Mouse (Mus musculus): Measurements from ENCODE around the gene Atraid. TPM values are rescaled to one million over a fixed set of nuclear protein-coding genes. Genes with fewer than 3 reads are reported as not detected.
"Not testable (repeated sequence)": the region's sequence is repeated elsewhere in the genome, so short reads cannot be mapped to it uniquely, and the experiment has no call there.

The Atraid gene
- 81.8 and 86.4 TPM in 2 replicates for polyA plus RNA-seq (2014; fragmentation: Nextera tagmentation; extraction: Ambion mirVana)

DNA sequence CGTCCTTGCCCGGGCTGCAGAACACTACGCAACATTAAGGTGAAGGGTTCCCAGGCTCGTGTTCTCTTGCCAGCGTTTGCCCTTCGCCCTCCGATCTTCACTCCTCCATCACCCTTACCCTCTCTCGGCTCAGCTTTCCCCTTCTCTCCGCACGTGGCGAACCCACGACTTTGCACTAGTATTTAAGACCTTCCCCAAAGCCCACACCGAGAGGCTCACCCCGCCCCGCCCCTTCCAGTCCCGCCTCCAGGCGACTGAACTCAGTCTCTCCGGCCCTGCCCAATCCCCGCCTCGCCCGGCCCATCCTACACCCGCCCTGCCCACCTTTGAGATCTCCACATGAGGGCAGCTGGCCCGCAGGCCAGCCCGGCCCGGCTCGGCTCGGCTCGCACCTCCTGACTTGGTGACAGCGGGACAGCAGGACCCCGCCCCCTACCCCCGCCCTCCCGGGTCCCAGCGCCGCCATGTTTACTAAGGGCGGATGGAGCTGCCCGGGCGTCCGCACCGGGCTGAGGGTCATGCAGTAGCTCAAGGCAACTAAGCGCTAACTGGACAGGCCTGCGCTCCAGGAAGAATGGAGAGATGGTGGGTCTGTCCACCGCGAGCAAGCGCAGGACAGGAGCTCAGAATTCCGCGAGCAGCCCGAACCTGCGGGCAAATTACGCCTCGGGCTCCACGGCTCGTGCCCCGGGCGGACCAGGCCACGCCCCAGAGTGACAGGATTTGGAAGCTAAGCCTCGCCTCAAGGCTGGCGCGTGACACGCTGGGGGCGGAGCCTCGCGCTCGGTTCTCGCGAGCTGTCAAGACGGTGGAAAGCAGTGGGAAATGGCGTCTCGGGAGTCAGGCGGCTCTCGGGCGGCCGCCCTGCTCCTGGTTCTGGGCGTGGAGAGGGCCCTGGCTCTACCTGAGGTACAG is at the start of gene Atraid:
Gene Atraid, plus strand, starts transcription at position 465 of the 915 bp plus-strand sequence.
- no peaks in the 10 kb centered on the region for H3K27me3 ChIP-seq (ENCODE audit: control insufficient read depth, insufficient read depth, low read length)
- H3K9me3 ChIP-seq (ENCODE audit: control insufficient read depth, low read length) = no peaks in the 10 kb centered on the region
- peak within 1 kb of the TSS; percentile 87 for H3K4me2 ChIP-seq (ENCODE audit: low read depth, low read length, severe bottlenecking)
- H3K4me1 ChIP-seq (replicated peaks; ENCODE audit: control insufficient read depth, insufficient read depth, low read length) = no peaks in the 10 kb centered on the region
- peak within 1 kb of the TSS; percentile 71 for H3K4me3 ChIP-seq (ENCODE audit: low read depth, low read length)
- no peaks in the 10 kb centered on the region for H3K36me3 ChIP-seq (ENCODE audit: control insufficient read depth, insufficient read depth, low read length)
- peak; percentile 99 for DNase-seq (ENCODE audit: low spot score)
- peak within 1 kb of the TSS; percentile 82 for H3K27ac ChIP-seq (ENCODE audit: low read depth, low read length)
- ATAC-seq (replicated peaks; ENCODE audit: low FRiP score) = peak; percentile 97
- peak within 1 kb of the TSS; percentile 73 for H3K9ac ChIP-seq (ENCODE audit: low read length)
- WGBS = under 1% methylated on average over 73 of the region's 73 CpGs

- Histone ChIP-seq H3K9ac (ENCODE audit: low read length) (no peak overlapping the region), H3K36me3 (ENCODE audit: control insufficient read depth, insufficient read depth, low read length) (no peaks in the 10 kb centered on the region), H3K27me3 (ENCODE audit: control insufficient read depth, insufficient read depth, low read length) (no peaks in the 10 kb centered on the region), H3K4me1 (replicated peaks; ENCODE audit: control insufficient read depth, insufficient read depth, low read length) (no peaks in the 10 kb centered on the region), H3K27ac (ENCODE audit: low read depth, low read length) (no peak overlapping the region), H3K9me3 (ENCODE audit: control insufficient read depth, low read length) (no peaks in the 10 kb centered on the region), H3K4me2 (ENCODE audit: low read depth, low read length, severe bottlenecking) (no peak overlapping the region), H3K4me3 (ENCODE audit: low read depth, low read length) (no peak overlapping the region)
- DNase-seq (ENCODE audit: low spot score) (no peak), ATAC-seq (replicated peaks; ENCODE audit: low FRiP score) (no peak)
- 62% methylated on average over 5 of the region's 5 CpGs for WGBS
Measured at GRCm38 (mm10) chr5:30999324-30999723, 48.8 kb upstream of the Atraid start.

DNA sequence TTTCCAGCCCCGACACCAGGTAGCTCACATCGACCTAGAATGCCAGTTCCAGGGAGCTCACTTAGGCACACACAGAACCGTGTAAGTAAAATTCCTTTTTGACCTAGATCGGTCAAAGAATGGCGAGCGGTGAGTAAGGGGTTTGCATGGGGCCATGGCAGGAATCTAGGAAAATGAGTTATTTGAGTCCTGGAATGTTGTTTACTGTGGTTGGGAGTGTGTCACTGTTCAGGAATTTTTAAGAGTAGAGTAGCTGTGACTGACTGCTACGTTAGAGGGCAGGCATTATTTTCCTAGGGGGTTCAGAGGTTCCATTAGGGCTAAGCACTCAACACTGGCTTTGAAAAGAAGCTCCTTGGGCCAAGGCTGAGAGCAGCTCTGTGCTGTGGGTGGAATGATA is 48.0 kb upstream of the Atraid start:
- no peak for DNase-seq (ENCODE audit: low spot score)
- Histone ChIP-seq H3K27me3 (ENCODE audit: control insufficient read depth, insufficient read depth, low read length) (no peaks in the 10 kb centered on the region), H3K4me2 (ENCODE audit: low read depth, low read length, severe bottlenecking) (no peak overlapping the region), H3K4me3 (ENCODE audit: low read depth, low read length) (no peak overlapping the region), H3K27ac (ENCODE audit: low read depth, low read length) (no peak overlapping the region), H3K9me3 (ENCODE audit: control insufficient read depth, low read length) (no peaks in the 10 kb centered on the region), H3K9ac (ENCODE audit: low read length) (no peak overlapping the region), H3K36me3 (ENCODE audit: control insufficient read depth, insufficient read depth, low read length) (no peaks in the 10 kb centered on the region), H3K4me1 (replicated peaks; ENCODE audit: control insufficient read depth, insufficient read depth, low read length) (no peaks in the 10 kb centered on the region)
- WGBS = 81% methylated on average over 7 of the region's 7 CpGs
- ATAC-seq (replicated peaks; ENCODE audit: low FRiP score) = no peak

GRCm38 (mm10) chr5:31000993-31001392 is 47.1 kb upstream of the Atraid start:
- Histone ChIP-seq H3K27ac (ENCODE audit: low read depth, low read length) (no peak overlapping the region), H3K4me1 (replicated peaks; ENCODE audit: control insufficient read depth, insufficient read depth, low read length) (no peaks in the 10 kb centered on the region), H3K36me3 (ENCODE audit: control insufficient read depth, insufficient read depth, low read length) (no peaks in the 10 kb centered on the region), H3K4me3 (ENCODE audit: low read depth, low read length) (no peak overlapping the region), H3K27me3 (ENCODE audit: control insufficient read depth, insufficient read depth, low read length) (no peaks in the 10 kb centered on the region), H3K9ac (ENCODE audit: low read length) (no peak overlapping the region), H3K9me3 (ENCODE audit: control insufficient read depth, low read length) (no peaks in the 10 kb centered on the region), H3K4me2 (ENCODE audit: low read depth, low read length, severe bottlenecking) (no peak overlapping the region)
- DNase-seq (ENCODE audit: low spot score) = no peak
- ATAC-seq (replicated peaks; ENCODE audit: low FRiP score) = no peak
- WGBS = 94% methylated on average over 2 of the region's 2 CpGs

DNA sequence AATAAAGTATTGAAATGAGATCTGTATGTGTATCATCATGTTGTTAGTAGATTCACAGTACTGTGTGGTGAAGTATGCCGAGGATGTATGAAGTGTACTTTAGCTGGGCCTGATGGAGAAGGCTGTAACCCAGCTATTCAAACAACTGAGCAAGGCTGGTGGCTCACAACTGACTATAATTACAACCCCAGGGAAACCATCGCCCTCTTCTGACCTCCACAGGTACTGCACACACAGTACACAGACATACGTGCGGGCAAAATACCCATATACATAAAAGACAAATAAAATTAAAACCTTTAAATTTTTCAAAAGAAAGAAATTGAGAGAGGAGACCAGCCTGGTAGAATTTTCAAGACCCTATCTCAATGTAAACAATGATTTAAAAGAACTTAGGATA is 46.6 kb upstream of the Atraid start:
- no peak overlapping the region for H3K27ac ChIP-seq (ENCODE audit: low read depth, low read length)
- H3K36me3 ChIP-seq (ENCODE audit: control insufficient read depth, insufficient read depth, low read length) = no peaks in the 10 kb centered on the region
- no peak for DNase-seq (ENCODE audit: low spot score)
- H3K4me3 ChIP-seq (ENCODE audit: low read depth, low read length) = no peak overlapping the region
- WGBS = 83% methylated on average over 4 of the region's 4 CpGs
- ATAC-seq (replicated peaks; ENCODE audit: low FRiP score) = no peak
- H3K9me3 ChIP-seq (ENCODE audit: control insufficient read depth, low read length) = no peaks in the 10 kb centered on the region
- no peaks in the 10 kb centered on the region for H3K4me1 ChIP-seq (replicated peaks; ENCODE audit: control insufficient read depth, insufficient read depth, low read length)
- H3K27me3 ChIP-seq (ENCODE audit: control insufficient read depth, insufficient read depth, low read length) = no peaks in the 10 kb centered on the region
- no peak overlapping the region for H3K4me2 ChIP-seq (ENCODE audit: low read depth, low read length, severe bottlenecking)
- H3K9ac ChIP-seq (ENCODE audit: low read length) = no peak overlapping the region

GRCm38 (mm10) chr5:31004184-31004583 is 43.9 kb upstream of the Atraid start:
- Histone ChIP-seq H3K36me3 (ENCODE audit: control insufficient read depth, insufficient read depth, low read length) (no peaks in the 10 kb centered on the region), H3K4me3 (ENCODE audit: low read depth, low read length) (no peak overlapping the region), H3K4me1 (replicated peaks; ENCODE audit: control insufficient read depth, insufficient read depth, low read length) (no peaks in the 10 kb centered on the region), H3K27ac (ENCODE audit: low read depth, low read length) (no peak overlapping the region), H3K9ac (ENCODE audit: low read length) (no peak overlapping the region), H3K4me2 (ENCODE audit: low read depth, low read length, severe bottlenecking) (no peak overlapping the region), H3K27me3 (ENCODE audit: control insufficient read depth, insufficient read depth, low read length) (no peaks in the 10 kb centered on the region), H3K9me3 (ENCODE audit: control insufficient read depth, low read length) (no peaks in the 10 kb centered on the region)
- ATAC-seq (replicated peaks; ENCODE audit: low FRiP score) = no peak
- DNase-seq (ENCODE audit: low spot score) = peak; percentile 95
- WGBS = 6% methylated on average over 5 of the region's 5 CpGs

- ATAC-seq (replicated peaks; ENCODE audit: low FRiP score) (no peak), DNase-seq (ENCODE audit: low spot score) (no peak)
- Histone ChIP-seq H3K36me3 (ENCODE audit: control insufficient read depth, insufficient read depth, low read length) (no peaks in the 10 kb centered on the region), H3K27ac (ENCODE audit: low read depth, low read length) (no peak overlapping the region), H3K27me3 (ENCODE audit: control insufficient read depth, insufficient read depth, low read length) (no peaks in the 10 kb centered on the region), H3K9ac (ENCODE audit: low read length) (no peak overlapping the region), H3K4me2 (ENCODE audit: low read depth, low read length, severe bottlenecking) (no peak overlapping the region), H3K4me1 (replicated peaks; ENCODE audit: control insufficient read depth, insufficient read depth, low read length) (no peaks in the 10 kb centered on the region), H3K4me3 (ENCODE audit: low read depth, low read length) (no peak overlapping the region), H3K9me3 (ENCODE audit: control insufficient read depth, low read length) (no peaks in the 10 kb centered on the region)
- WGBS = 84% methylated on average over 3 of the region's 3 CpGs
Measured at GRCm38 (mm10) chr5:31012737-31013136, 35.4 kb upstream of the Atraid start.

GRCm38 (mm10) chr5:31015913-31016312 is 32.2 kb upstream of the Atraid start:
- Histone ChIP-seq H3K4me2 (ENCODE audit: low read depth, low read length, severe bottlenecking) (no peak overlapping the region), H3K4me3 (ENCODE audit: low read depth, low read length) (no peak overlapping the region), H3K36me3 (ENCODE audit: control insufficient read depth, insufficient read depth, low read length) (no peaks in the 10 kb centered on the region), H3K27ac (ENCODE audit: low read depth, low read length) (no peak overlapping the region), H3K27me3 (ENCODE audit: control insufficient read depth, insufficient read depth, low read length) (no peaks in the 10 kb centered on the region), H3K9me3 (ENCODE audit: control insufficient read depth, low read length) (no peaks in the 10 kb centered on the region), H3K9ac (ENCODE audit: low read length) (no peak overlapping the region), H3K4me1 (replicated peaks; ENCODE audit: control insufficient read depth, insufficient read depth, low read length) (no peaks in the 10 kb centered on the region)
- no peak for ATAC-seq (replicated peaks; ENCODE audit: low FRiP score)
- WGBS = 82% methylated on average over 2 of the region's 2 CpGs
- DNase-seq (ENCODE audit: low spot score) = no peak

DNA sequence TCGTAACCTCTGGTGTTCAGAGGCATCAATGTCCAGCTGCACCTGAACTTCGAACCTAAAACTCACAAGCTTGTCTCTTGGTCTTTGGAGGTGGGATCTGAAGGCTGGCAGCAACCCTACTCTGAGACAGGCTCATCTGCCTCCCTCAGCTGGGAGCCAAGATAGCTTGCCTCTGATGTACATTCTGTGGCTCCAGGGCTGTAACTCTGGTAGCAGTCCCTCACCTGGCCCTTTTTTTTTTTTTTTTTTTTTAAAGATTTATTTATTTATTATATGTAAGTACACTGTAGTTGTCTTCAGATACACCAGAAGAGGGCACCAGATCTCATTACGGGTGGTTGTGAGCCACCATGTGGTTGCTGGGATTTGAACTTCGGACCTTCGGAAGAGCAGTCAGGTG is 26.3 kb upstream of the Atraid start:
- H3K9me3 ChIP-seq (ENCODE audit: control insufficient read depth, low read length); ATAC-seq (replicated peaks; ENCODE audit: low FRiP score); H3K36me3 ChIP-seq (ENCODE audit: control insufficient read depth, insufficient read depth, low read length); H3K9ac ChIP-seq (ENCODE audit: low read length); H3K27ac ChIP-seq (ENCODE audit: low read depth, low read length); H3K4me1 ChIP-seq (replicated peaks; ENCODE audit: control insufficient read depth, insufficient read depth, low read length); DNase-seq (ENCODE audit: low spot score); H3K4me3 ChIP-seq (ENCODE audit: low read depth, low read length); H3K27me3 ChIP-seq (ENCODE audit: control insufficient read depth, insufficient read depth, low read length); H3K4me2 ChIP-seq (ENCODE audit: low read depth, low read length, severe bottlenecking): not testable (repeated sequence)
- 89% methylated on average over 4 of the region's 5 CpGs for WGBS
